Comparison of ENCODE assay signal across 14 mouse cellular contexts in the genomic region with DNA sequence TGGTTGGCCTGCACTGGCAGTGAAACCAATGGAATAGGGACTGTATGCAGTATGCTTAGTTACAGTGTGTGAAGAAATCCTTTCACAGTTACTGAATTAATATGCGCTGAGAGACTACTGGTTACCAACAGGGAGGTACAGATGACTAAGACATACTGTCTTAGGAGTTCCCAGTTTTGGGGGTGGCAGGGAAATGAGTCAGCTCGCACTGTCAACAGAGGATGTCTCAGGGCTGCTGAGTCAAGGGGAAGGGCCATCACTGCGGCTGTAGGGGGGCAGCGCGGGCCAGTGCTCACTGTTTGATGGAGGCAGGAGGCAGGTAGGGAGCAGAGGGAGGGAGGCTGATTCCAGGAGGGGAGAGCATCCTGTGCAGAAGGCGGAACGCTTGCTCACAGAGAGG. TPM values are rescaled to one million over a fixed set of nuclear protein-coding genes. Genes with fewer than 3 reads are reported as not detected.
DNase-seq lines count a peak whose midpoint lies in the region; ATAC-seq lines count a peak whose summit lies in the region.
"Had no signal": no experiment of that assay in that cellular context is flagged by ENCODE, and none has a peak within 500 bp of the region (broad histone marks: within the 10 kb centered on the region; RNA-seq: fewer than 3 reads in every experiment).

No protein-coding gene starts in this region.

- no peak overlapping the region for H3K4me2 ChIP-seq in liver, embryonic 15.5 days
- no peak overlapping the region for H3K4me2 ChIP-seq in midbrain, embryonic 13.5 days (replicated peaks)
- H3K4me2 ChIP-seq: embryonic facial prominence, embryonic 15.5 days; lung, embryonic 14.5 days; neural tube, embryonic 12.5 days had no signal

- no peak overlapping the region for H3K4me3 ChIP-seq in liver, embryonic 15.5 days (replicated peaks)
- H3K4me3 ChIP-seq in midbrain, embryonic 13.5 days (replicated peaks), result no peak overlapping the region
- H3K4me3 ChIP-seq: embryonic facial prominence, embryonic 15.5 days; neural tube, embryonic 12.5 days had no signal

- peak; percentile 16 for DNase-seq in adrenal gland, postnatal 10 days
- no peak for DNase-seq in adrenal gland, postnatal 4 days (ENCODE audit: low spot score in 2 of 2)
- DNase-seq in urinary bladder, postnatal 14 days (ENCODE audit: low spot score), result peak; percentile 20
- no peak for DNase-seq in urinary bladder, adult 2 months (ENCODE audit: low spot score)
- no peak for DNase-seq in retina, embryonic 14.5 days (ENCODE audit: low spot score)
- no peak for DNase-seq in thymus, postnatal 36 days
- DNase-seq: B cell, adult 2 months; lung, embryonic 14.5 days; thymus, adult 18-20 months had no signal

- H3K27me3 ChIP-seq in liver, embryonic 15.5 days, result no peaks in the 10 kb centered on the region
- no peaks in the 10 kb centered on the region for H3K27me3 ChIP-seq in midbrain, embryonic 13.5 days
- H3K27me3 ChIP-seq: embryonic facial prominence, embryonic 15.5 days; neural tube, embryonic 12.5 days had no signal

- H3K9me3 ChIP-seq in liver, embryonic 15.5 days (replicated peaks), result no peaks in the 10 kb centered on the region
- H3K9me3 ChIP-seq in midbrain, embryonic 13.5 days, result no peaks in the 10 kb centered on the region
- H3K9me3 ChIP-seq: embryonic facial prominence, embryonic 15.5 days; neural tube, embryonic 12.5 days had no signal

- ATAC-seq in liver, embryonic 15.5 days (ENCODE audit: insufficient read depth), result peak; percentile 32
- ATAC-seq in midbrain, embryonic 13.5 days, result no peak

- no peak overlapping the region for H3K9ac ChIP-seq in liver, embryonic 15.5 days
- H3K9ac ChIP-seq in midbrain, embryonic 13.5 days (replicated peaks), result no peak overlapping the region
- H3K9ac ChIP-seq: embryonic facial prominence, embryonic 15.5 days; lung, embryonic 14.5 days; neural tube, embryonic 12.5 days had no signal

- H3K36me3 ChIP-seq in liver, embryonic 15.5 days (replicated peaks), result peaks cover 37% of the 10 kb centered on the region; the same call in 1 of the 2 replicates
- peaks cover 61% of the 10 kb centered on the region for H3K36me3 ChIP-seq in midbrain, embryonic 13.5 days

- no peak overlapping the region for H3K27ac ChIP-seq in liver, embryonic 15.5 days (replicated peaks)
- H3K27ac ChIP-seq in midbrain, embryonic 13.5 days, result no peak overlapping the region
- H3K27ac ChIP-seq: embryonic facial prominence, embryonic 15.5 days; kidney, postnatal 0 days; neural tube, embryonic 12.5 days had no signal

- 71% methylated on average over 7 of the region's 7 CpGs for WGBS in liver, embryonic 15.5 days (ENCODE audit: insufficient replicate concordance)
- 84% methylated on average over 7 of the region's 7 CpGs for WGBS in midbrain, embryonic 13.5 days

- H3K4me1 ChIP-seq in liver, embryonic 15.5 days (replicated peaks), result peaks cover 42% of the 10 kb centered on the region
- no peaks in the 10 kb centered on the region for H3K4me1 ChIP-seq in midbrain, embryonic 13.5 days (replicated peaks)
- H3K4me1 ChIP-seq: embryonic facial prominence, embryonic 15.5 days; neural tube, embryonic 12.5 days had no signal

RNA-seq across cellular contexts. Expression of a gene that starts 26.6 kb away (rescaled TPM):
- 10 to 100 TPM; 19.0 to 26.8 TPM for total RNA-seq in adrenal gland, postnatal 10 days (2021)
- 10 to 100 TPM; 36.4 to 39.8 TPM for total RNA-seq in adrenal gland, postnatal 4 days (2021)
- 12.0 and 16.4 TPM in 2 replicates for polyA plus RNA-seq in urinary bladder, adult 2 months (2012; rRNA removed)
- 4.2 TPM in 2 replicates for polyA plus RNA-seq in liver, embryonic 15.5 days (2015; fragmentation: Nextera tagmentation; extraction: Ambion mirVana)
- polyA plus RNA-seq in midbrain, embryonic 13.5 days (2015; fragmentation: Nextera tagmentation; extraction: Ambion mirVana), result 12.4 and 13.1 TPM in 2 replicates

Comparison
In these comparisons a context has a peak if more than half of its experiments do, and no peak if none do; other contexts are left out.
1. DNase-seq: peak in adrenal gland, postnatal 10 days (single experiment) and urinary bladder, postnatal 14 days (single experiment); none in adrenal gland, postnatal 4 days (0 of 2), urinary bladder, adult 2 months (single experiment), retina, embryonic 14.5 days (single experiment) and thymus, postnatal 36 days (0 of 2).